ENCODE assay signal across 10 mouse cellular contexts in genomic region chr15:95920047-95920446, GRCm38 (mm10).
DNase-seq lines count a peak whose midpoint lies in the region; ATAC-seq and TF ChIP-seq lines count a peak whose summit lies in the region.
"Had no signal": no experiment of that assay in that cellular context is flagged by ENCODE, and none has a peak within 500 bp of the region (broad histone marks: within the 10 kb centered on the region; RNA-seq: fewer than 3 reads in every experiment).

No protein-coding gene starts in this region.

- DNase-seq in hindbrain, embryonic 10.5 days (ENCODE audit: low spot score) = no peak
- peak; percentile 70 for DNase-seq in brain, adult 2 months (ENCODE audit: low read depth, low spot score)
- peak; percentile 71 for DNase-seq in retina, postnatal 1 day
- no peak for DNase-seq in kidney, adult 2 months
- DNase-seq in adrenal gland, postnatal 10 days = no peak
- DNase-seq in layer of hippocampus, adult 18-20 months (ENCODE audit: low spot score in 2 of 2) = no peak
- DNase-seq: thymus, postnatal 36 days had no signal

- TF ChIP-seq POLR2A in kidney, adult 2 months (IDR thresholded peaks at IDR 0.05; ENCODE audit: low read depth, low read length) = no peak

- H3K27ac ChIP-seq in hindbrain, embryonic 15.5 days (replicated peaks) = peak overlapping the region; percentile 65
- H3K27ac ChIP-seq in hindbrain, embryonic 10.5 days = no peak overlapping the region
- H3K27ac ChIP-seq in hindbrain, embryonic 16.5 days (ENCODE audit: low read depth, low read length) = 0 out of 2 replicates have a peak overlapping the region, but pooled peaks have one; percentile 34
- no peak overlapping the region for H3K27ac ChIP-seq in kidney, adult 2 months (ENCODE audit: insufficient read depth, low read depth, low read length)

- no peak overlapping the region for H3K4me3 ChIP-seq in hindbrain, embryonic 15.5 days
- H3K4me3 ChIP-seq in hindbrain, embryonic 10.5 days = no peak overlapping the region
- H3K4me3 ChIP-seq in hindbrain, embryonic 16.5 days (ENCODE audit: low read length) = 0 out of 2 replicates have a peak overlapping the region, but pooled peaks have one; percentile 9
- no peak overlapping the region for H3K4me3 ChIP-seq in kidney, adult 2 months (ENCODE audit: insufficient read depth, low read depth, low read length)

- no peaks in the 10 kb centered on the region for H3K9me3 ChIP-seq in hindbrain, embryonic 15.5 days
- H3K9me3 ChIP-seq in hindbrain, embryonic 10.5 days = no peaks in the 10 kb centered on the region
- H3K9me3 ChIP-seq in hindbrain, embryonic 16.5 days (ENCODE audit: control insufficient read depth, low read length) = no peaks in the 10 kb centered on the region

- TF ChIP-seq CTCF in kidney, adult 2 months (conservative IDR thresholded peaks at IDR 0.05; ENCODE audit: insufficient read depth, insufficient read length, low read depth, low read length) = no peak

- whole genome bisulfite sequencing in hindbrain, embryonic 15.5 days = 58% methylated on average over 9 of the region's 9 CpGs
- 81% methylated on average over 9 of the region's 9 CpGs for WGBS in hindbrain, embryonic 10.5 days
- 41% methylated on average over 9 of the region's 9 CpGs for WGBS in hindbrain, embryonic 16.5 days
- WGBS in kidney, adult 2 months = 58% methylated on average over 9 of the region's 9 CpGs

- no peak overlapping the region for H3K9ac ChIP-seq in hindbrain, embryonic 15.5 days
- H3K9ac ChIP-seq in hindbrain, embryonic 16.5 days (ENCODE audit: low read depth, low read length) = peak overlapping the region; percentile 13; the same call in 1 of the 2 replicates

- 0 out of 2 replicates have a peak, but pooled peaks have one; percentile 45 for ATAC-seq in hindbrain, embryonic 15.5 days (ENCODE audit: low FRiP score, low read depth)
- peak; percentile 54 for ATAC-seq in hindbrain, embryonic 16.5 days

- H3K27me3 ChIP-seq in hindbrain, embryonic 15.5 days = no peaks in the 10 kb centered on the region
- no peaks in the 10 kb centered on the region for H3K27me3 ChIP-seq in hindbrain, embryonic 10.5 days (ENCODE audit: insufficient read depth, poor library complexity, severe bottlenecking)
- H3K27me3 ChIP-seq in hindbrain, embryonic 16.5 days (replicated peaks; ENCODE audit: control insufficient read depth, insufficient read depth, low read length) = no peaks in the 10 kb centered on the region
- H3K27me3 ChIP-seq in kidney, adult 2 months (replicated peaks; ENCODE audit: control insufficient read depth, insufficient read depth, low read length) = no peaks in the 10 kb centered on the region

- H3K4me2 ChIP-seq in hindbrain, embryonic 15.5 days = peak overlapping the region; percentile 15; the same call in 1 of the 2 replicates
- peak overlapping the region; percentile 23 for H3K4me2 ChIP-seq in hindbrain, embryonic 16.5 days (ENCODE audit: low read length)

- H3K4me1 ChIP-seq in hindbrain, embryonic 15.5 days (replicated peaks) = no peaks in the 10 kb centered on the region
- no peaks in the 10 kb centered on the region for H3K4me1 ChIP-seq in hindbrain, embryonic 10.5 days (replicated peaks)
- peaks cover 7% of the 10 kb centered on the region; the same call in 1 of the 2 replicates for H3K4me1 ChIP-seq in hindbrain, embryonic 16.5 days (ENCODE audit: control insufficient read depth, insufficient read depth, low read depth, low read length)
- H3K4me1 ChIP-seq in kidney, adult 2 months (ENCODE audit: control insufficient read depth, insufficient read depth, low read length) = no peaks in the 10 kb centered on the region

- H3K36me3 ChIP-seq in hindbrain, embryonic 15.5 days = peaks cover 8% of the 10 kb centered on the region; the same call in 1 of the 2 replicates
- peaks cover 55% of the 10 kb centered on the region for H3K36me3 ChIP-seq in hindbrain, embryonic 10.5 days
- no peaks in the 10 kb centered on the region; the same call in 1 of the 2 replicates for H3K36me3 ChIP-seq in hindbrain, embryonic 16.5 days (ENCODE audit: control insufficient read depth, insufficient read depth, low read length)
- no peaks in the 10 kb centered on the region; the same call in 1 of the 2 replicates for H3K36me3 ChIP-seq in kidney, adult 2 months (ENCODE audit: control insufficient read depth, insufficient read depth, low read length)
- H3K36me3 ChIP-seq: G1E had no signal

Comparison
In these comparisons a context has a peak if more than half of its experiments do, and no peak if none do; other contexts are left out.
1. H3K27ac ChIP-seq: peak in hindbrain, embryonic 15.5 days (single experiment) and hindbrain, embryonic 16.5 days (single experiment); none in hindbrain, embryonic 10.5 days (single experiment) and kidney, adult 2 months (single experiment).
2. DNase-seq: peak in brain, adult 2 months (single experiment) and retina, postnatal 1 day (single experiment); none in hindbrain, embryonic 10.5 days (single experiment), kidney, adult 2 months (single experiment), adrenal gland, postnatal 10 days (single experiment) and layer of hippocampus, adult 18-20 months (0 of 2).